Mouse (Mus musculus): ENCODE data around the gene Plxnd1. TPM values are rescaled to one million over a fixed set of nuclear protein-coding genes. Genes with fewer than 3 reads are reported as not detected.

Gene Plxnd1
- polyA plus RNA-seq, 1 experiment from 2014 or later = 18.8 TPM

- WGBS = 67% methylated on average over 4 of the region's 4 CpGs
- no peak for DNase-seq (ENCODE audit: low spot score)
- no peak overlapping the region for H3K4me2 ChIP-seq (replicated peaks; ENCODE audit: low read depth, low read length)
- H3K27ac ChIP-seq (ENCODE audit: low read depth, low read length) = no peak overlapping the region
- no peak for ATAC-seq (ENCODE audit: low FRiP score)
- H3K9ac ChIP-seq (ENCODE audit: low read depth, low read length) = no peak overlapping the region
- no peaks in the 10 kb centered on the region for H3K36me3 ChIP-seq (ENCODE audit: control insufficient read depth, insufficient read depth, low read length)
- peaks cover 28% of the 10 kb centered on the region for H3K27me3 ChIP-seq (ENCODE audit: control insufficient read depth, insufficient read depth, low read length)
- peaks cover 23% of the 10 kb centered on the region for H3K4me1 ChIP-seq (replicated peaks; ENCODE audit: control insufficient read depth, insufficient read depth, low read length)
- H3K9me3 ChIP-seq (ENCODE audit: control insufficient read depth, low read length) = no peaks in the 10 kb centered on the region
- H3K4me3 ChIP-seq (ENCODE audit: low read depth, low read length) = no peak overlapping the region
These were observed 5.2 kb downstream of the Plxnd1 start for GRCm38 (mm10) chr6:115989607-115990006.

DNA sequence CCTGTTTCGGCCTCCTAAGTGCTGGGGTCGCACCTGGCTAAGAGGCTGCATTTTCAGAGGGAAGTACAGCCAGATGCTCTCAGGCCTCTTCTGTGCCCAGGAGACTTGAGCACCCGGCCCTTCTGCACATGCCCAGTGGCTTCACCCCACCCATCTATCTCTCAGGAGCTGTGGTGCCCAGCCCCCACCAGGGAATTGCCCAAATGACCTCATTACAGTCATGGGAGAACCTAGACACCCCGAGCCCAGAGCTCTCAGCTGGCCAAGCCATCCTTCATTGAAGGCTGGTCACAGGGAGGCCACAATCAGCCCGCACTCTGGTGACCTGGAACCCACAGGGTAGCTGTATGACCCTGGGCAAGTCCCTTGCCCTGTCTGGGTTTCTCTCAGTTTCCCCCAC, 5.8 kb downstream of the Plxnd1 start:
- DNase-seq (ENCODE audit: low spot score) (no peak), ATAC-seq (ENCODE audit: low FRiP score) (no peak)
- no peak overlapping the region for H3K4me3 ChIP-seq (ENCODE audit: low read depth, low read length)
- no peak overlapping the region for H3K9ac ChIP-seq (ENCODE audit: low read depth, low read length)
- H3K4me1 ChIP-seq (replicated peaks; ENCODE audit: control insufficient read depth, insufficient read depth, low read length) = peaks cover 19% of the 10 kb centered on the region
- H3K9me3 ChIP-seq (ENCODE audit: control insufficient read depth, low read length) = no peaks in the 10 kb centered on the region
- H3K27me3 ChIP-seq (ENCODE audit: control insufficient read depth, insufficient read depth, low read length) = peaks cover 22% of the 10 kb centered on the region
- H3K4me2 ChIP-seq (replicated peaks; ENCODE audit: low read depth, low read length) = no peak overlapping the region
- H3K36me3 ChIP-seq (ENCODE audit: control insufficient read depth, insufficient read depth, low read length) = no peaks in the 10 kb centered on the region
- 72% methylated on average over 5 of the region's 5 CpGs for WGBS
- no peak overlapping the region for H3K27ac ChIP-seq (ENCODE audit: low read depth, low read length)

DNA sequence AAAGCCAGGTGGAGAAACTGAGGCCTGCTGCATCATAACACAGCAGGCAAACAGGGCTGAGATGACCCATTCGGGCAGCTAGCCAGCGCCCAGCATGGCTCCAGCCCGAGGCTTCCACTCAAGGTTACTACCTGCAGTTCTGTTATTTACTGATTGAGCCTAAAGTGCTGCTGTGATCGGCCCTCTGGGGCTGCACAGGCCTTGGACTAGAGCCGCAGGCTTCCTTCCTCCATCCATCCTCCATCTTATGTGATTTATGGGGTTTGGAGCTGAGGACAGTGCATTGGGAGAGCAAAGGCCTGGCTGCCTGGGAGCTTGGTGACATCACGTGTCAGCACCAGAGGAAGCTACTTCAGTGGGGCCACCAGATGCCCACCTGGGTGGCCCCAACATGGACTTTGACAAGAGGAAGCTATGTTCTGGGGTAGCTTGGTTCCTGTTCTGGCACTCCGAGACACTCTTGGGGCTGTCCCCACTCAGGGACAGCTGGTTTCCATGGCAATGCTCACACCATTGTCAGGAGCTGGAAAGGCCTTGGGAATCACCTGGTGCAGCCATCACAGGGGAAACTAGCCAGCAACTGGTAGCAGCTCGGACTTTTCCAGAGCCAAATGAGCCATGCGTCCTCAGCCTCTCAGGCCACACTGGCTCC, 7.6 kb downstream of the Plxnd1 start:
- no peak for DNase-seq (ENCODE audit: low spot score)
- Histone ChIP-seq H3K36me3 (ENCODE audit: control insufficient read depth, insufficient read depth, low read length) (no peaks in the 10 kb centered on the region), H3K9ac (ENCODE audit: low read depth, low read length) (no peak overlapping the region), H3K4me3 (ENCODE audit: low read depth, low read length) (no peak overlapping the region), H3K9me3 (ENCODE audit: control insufficient read depth, low read length) (no peaks in the 10 kb centered on the region), H3K4me2 (replicated peaks; ENCODE audit: low read depth, low read length) (no peak overlapping the region), H3K27ac (ENCODE audit: low read depth, low read length) (no peak overlapping the region), H3K27me3 (ENCODE audit: control insufficient read depth, insufficient read depth, low read length) (peaks cover 5% of the 10 kb centered on the region), H3K4me1 (replicated peaks; ENCODE audit: control insufficient read depth, insufficient read depth, low read length) (peaks cover 9% of the 10 kb centered on the region)
- 59% methylated on average over 9 of the region's 9 CpGs for WGBS
- no peak for ATAC-seq (ENCODE audit: low FRiP score)

- ATAC-seq (ENCODE audit: low FRiP score) (no peak), DNase-seq (ENCODE audit: low spot score) (no peak)
- Histone ChIP-seq H3K4me1 (replicated peaks; ENCODE audit: control insufficient read depth, insufficient read depth, low read length) (peaks cover 8% of the 10 kb centered on the region), H3K4me3 (ENCODE audit: low read depth, low read length) (no peak overlapping the region), H3K9me3 (ENCODE audit: control insufficient read depth, low read length) (no peaks in the 10 kb centered on the region), H3K27me3 (ENCODE audit: control insufficient read depth, insufficient read depth, low read length) (no peaks in the 10 kb centered on the region), H3K27ac (ENCODE audit: low read depth, low read length) (no peak overlapping the region), H3K36me3 (ENCODE audit: control insufficient read depth, insufficient read depth, low read length) (no peaks in the 10 kb centered on the region), H3K4me2 (replicated peaks; ENCODE audit: low read depth, low read length) (no peak overlapping the region), H3K9ac (ENCODE audit: low read depth, low read length) (no peak overlapping the region)
- WGBS = 50% methylated on average over 12 of the region's 12 CpGs
These were observed 8.2 kb downstream of the Plxnd1 start for GRCm38 (mm10) chr6:115986472-115987095.

DNA sequence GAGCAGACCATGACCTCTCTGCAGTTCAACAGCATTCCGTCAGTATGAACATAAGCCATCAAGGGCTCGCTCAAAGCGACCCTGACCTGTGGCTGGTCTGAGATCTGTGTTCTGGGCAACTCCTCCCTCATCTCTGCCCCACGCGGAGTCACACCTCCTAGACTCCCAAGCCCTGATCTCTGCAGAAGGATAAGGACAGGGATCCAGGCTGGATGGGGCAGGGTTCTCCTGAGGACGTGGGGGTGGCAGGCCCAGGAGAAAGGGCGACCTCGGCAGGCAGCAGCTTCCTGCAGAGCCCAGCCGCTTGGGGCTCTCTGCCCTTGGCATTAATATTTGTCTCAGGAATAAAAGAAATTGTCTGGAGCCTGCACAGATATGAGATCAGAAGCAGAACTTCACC, 9.2 kb downstream of the Plxnd1 start:
- Histone ChIP-seq H3K9me3 (ENCODE audit: control insufficient read depth, low read length) (no peaks in the 10 kb centered on the region), H3K4me1 (replicated peaks; ENCODE audit: control insufficient read depth, insufficient read depth, low read length) (peaks cover 5% of the 10 kb centered on the region; the same call in 1 of the 2 replicates), H3K9ac (ENCODE audit: low read depth, low read length) (no peak overlapping the region), H3K27me3 (ENCODE audit: control insufficient read depth, insufficient read depth, low read length) (no peaks in the 10 kb centered on the region), H3K36me3 (ENCODE audit: control insufficient read depth, insufficient read depth, low read length) (no peaks in the 10 kb centered on the region), H3K27ac (ENCODE audit: low read depth, low read length) (no peak overlapping the region), H3K4me2 (replicated peaks; ENCODE audit: low read depth, low read length) (no peak overlapping the region), H3K4me3 (ENCODE audit: low read depth, low read length) (no peak overlapping the region)
- 57% methylated on average over 9 of the region's 9 CpGs for WGBS
- no peak for DNase-seq (ENCODE audit: low spot score)
- no peak for ATAC-seq (ENCODE audit: low FRiP score)

GRCm38 (mm10) chr6:115984580-115984979, 10.2 kb downstream of the Plxnd1 start:
- no peak overlapping the region for H3K27ac ChIP-seq (ENCODE audit: low read depth, low read length)
- H3K4me1 ChIP-seq (replicated peaks; ENCODE audit: control insufficient read depth, insufficient read depth, low read length) = peaks cover 9% of the 10 kb centered on the region; the same call in 1 of the 2 replicates

DNA sequence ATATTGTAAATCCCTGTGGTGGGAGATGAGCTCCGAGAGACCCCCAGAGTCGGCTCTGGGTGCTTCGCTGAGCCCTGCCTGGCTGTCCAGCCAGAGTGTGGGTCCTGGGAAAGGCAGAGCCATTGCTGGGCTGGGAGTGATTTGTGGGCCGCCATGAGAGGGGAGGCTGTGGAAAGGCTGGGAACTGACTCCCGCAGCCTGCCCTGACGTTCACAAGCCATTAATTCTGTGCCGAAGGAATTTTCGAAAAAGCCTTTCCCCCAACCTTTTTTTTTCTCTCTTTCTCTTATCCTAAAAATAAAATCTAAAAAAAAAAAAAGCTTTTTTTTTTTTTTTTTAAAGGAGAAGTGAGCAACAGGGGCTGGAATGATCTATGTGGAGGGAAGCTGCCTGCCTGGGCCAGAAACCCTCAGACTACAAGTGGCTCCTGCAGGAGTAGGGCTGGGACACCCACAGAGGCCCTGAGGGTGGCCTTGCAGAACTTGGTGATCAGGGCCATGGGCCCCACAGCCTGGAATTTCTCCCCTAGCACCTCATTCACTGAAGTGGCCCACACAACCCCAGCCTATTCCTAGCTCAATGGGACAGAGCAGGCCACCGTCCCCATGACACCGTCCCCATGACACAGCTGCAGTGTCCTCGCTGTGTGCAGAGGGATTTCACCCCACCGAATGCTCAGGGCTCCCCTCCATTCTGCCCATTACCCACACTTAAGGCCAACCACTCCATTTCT, 11.3 kb downstream of the Plxnd1 start:
- WGBS = 70% methylated on average over 11 of the region's 12 CpGs
- no peak overlapping the region for H3K27ac ChIP-seq (ENCODE audit: low read depth, low read length)
- DNase-seq (ENCODE audit: low spot score) = no peak
- H3K4me3 ChIP-seq (ENCODE audit: low read depth, low read length) = no peak overlapping the region
- ATAC-seq (ENCODE audit: low FRiP score) = no peak
- H3K4me1 ChIP-seq (replicated peaks; ENCODE audit: control insufficient read depth, insufficient read depth, low read length) = peaks cover 9% of the 10 kb centered on the region; the same call in 1 of the 2 replicates
- H3K36me3 ChIP-seq (ENCODE audit: control insufficient read depth, insufficient read depth, low read length) = no peaks in the 10 kb centered on the region
- no peaks in the 10 kb centered on the region for H3K27me3 ChIP-seq (ENCODE audit: control insufficient read depth, insufficient read depth, low read length)
- H3K4me2 ChIP-seq (replicated peaks; ENCODE audit: low read depth, low read length) = no peak overlapping the region
- no peak overlapping the region for H3K9ac ChIP-seq (ENCODE audit: low read depth, low read length)
- no peaks in the 10 kb centered on the region for H3K9me3 ChIP-seq (ENCODE audit: control insufficient read depth, low read length)

More at GRCm38 (mm10) chr6:115984580-115984979, 10.2 kb downstream of the Plxnd1 start:
- ATAC-seq (ENCODE audit: low FRiP score) (no peak), DNase-seq (ENCODE audit: low spot score) (no peak)
- no peak overlapping the region for H3K4me3 ChIP-seq (ENCODE audit: low read depth, low read length)
- no peaks in the 10 kb centered on the region for H3K36me3 ChIP-seq (ENCODE audit: control insufficient read depth, insufficient read depth, low read length)
- no peak overlapping the region for H3K9ac ChIP-seq (ENCODE audit: low read depth, low read length)
- WGBS = 70% methylated on average over 7 of the region's 7 CpGs
- no peaks in the 10 kb centered on the region for H3K9me3 ChIP-seq (ENCODE audit: control insufficient read depth, low read length)
- H3K4me2 ChIP-seq (replicated peaks; ENCODE audit: low read depth, low read length) = no peak overlapping the region
- H3K27me3 ChIP-seq (ENCODE audit: control insufficient read depth, insufficient read depth, low read length) = no peaks in the 10 kb centered on the region

GRCm38 (mm10) chr6:115982889-115983288, 11.9 kb downstream of the Plxnd1 start:
- Histone ChIP-seq H3K4me2 (replicated peaks; ENCODE audit: low read depth, low read length) (no peak overlapping the region), H3K9ac (ENCODE audit: low read depth, low read length) (no peak overlapping the region), H3K4me1 (replicated peaks; ENCODE audit: control insufficient read depth, insufficient read depth, low read length) (peaks cover 9% of the 10 kb centered on the region; the same call in 1 of the 2 replicates), H3K27ac (ENCODE audit: low read depth, low read length) (no peak overlapping the region), H3K4me3 (ENCODE audit: low read depth, low read length) (no peak overlapping the region), H3K9me3 (ENCODE audit: control insufficient read depth, low read length) (no peaks in the 10 kb centered on the region), H3K36me3 (ENCODE audit: control insufficient read depth, insufficient read depth, low read length) (no peaks in the 10 kb centered on the region), H3K27me3 (ENCODE audit: control insufficient read depth, insufficient read depth, low read length) (no peaks in the 10 kb centered on the region)
- ATAC-seq (ENCODE audit: low FRiP score) = no peak
- WGBS = 65% methylated on average over 7 of the region's 7 CpGs
- DNase-seq (ENCODE audit: low spot score) = no peak

Measured in hindbrain, embryonic 11.5 days (tissue).